Mouse (Mus musculus) cerebellum, adult 9-11 months (tissue): ENCODE results near the gene Slc18b1.
"Not testable (repeated sequence)": the region's sequence is repeated elsewhere in the genome, so short reads cannot be mapped to it uniquely, and the experiment has no call there.

Experiments used
- DNase-seq: peaks from one replicate; pipeline ENCODE4 v3.0.0; 2022

Gene Slc18b1

GRCm38 (mm10) chr10:23796551-23797503 is at the start of gene Slc18b1:
Gene Slc18b1, plus strand, starts transcription at chr10:23796986.
- DNase-seq = peak; percentile 35

DNA sequence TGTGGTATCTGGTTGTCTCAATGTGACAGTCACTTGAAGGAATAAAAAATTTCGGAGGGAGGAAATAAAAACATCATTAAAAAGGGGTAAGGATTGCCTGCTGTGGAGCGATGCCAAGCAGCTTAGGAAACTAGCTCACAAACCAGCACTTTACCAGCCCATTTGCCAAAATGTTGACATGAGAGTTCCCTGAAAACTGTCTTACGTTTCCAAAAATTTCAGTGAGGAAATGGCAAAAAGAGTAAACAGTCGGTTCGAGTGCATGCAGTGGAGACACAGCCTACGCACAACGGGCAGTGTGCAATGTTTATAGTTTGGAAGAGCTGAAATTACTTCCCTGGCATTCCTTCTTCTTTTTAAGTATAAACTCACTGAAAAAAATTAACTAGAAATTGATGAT is 42.6 kb upstream of the Slc18b1 start:
- DNase-seq = no peak

GRCm38 (mm10) chr10:23777288-23777945 is 19.4 kb upstream of the Slc18b1 start:
- no peak for DNase-seq

- DNase-seq = no peak
Observed at GRCm38 (mm10) chr10:23780539-23781275, 16.1 kb upstream of the Slc18b1 start.

DNA sequence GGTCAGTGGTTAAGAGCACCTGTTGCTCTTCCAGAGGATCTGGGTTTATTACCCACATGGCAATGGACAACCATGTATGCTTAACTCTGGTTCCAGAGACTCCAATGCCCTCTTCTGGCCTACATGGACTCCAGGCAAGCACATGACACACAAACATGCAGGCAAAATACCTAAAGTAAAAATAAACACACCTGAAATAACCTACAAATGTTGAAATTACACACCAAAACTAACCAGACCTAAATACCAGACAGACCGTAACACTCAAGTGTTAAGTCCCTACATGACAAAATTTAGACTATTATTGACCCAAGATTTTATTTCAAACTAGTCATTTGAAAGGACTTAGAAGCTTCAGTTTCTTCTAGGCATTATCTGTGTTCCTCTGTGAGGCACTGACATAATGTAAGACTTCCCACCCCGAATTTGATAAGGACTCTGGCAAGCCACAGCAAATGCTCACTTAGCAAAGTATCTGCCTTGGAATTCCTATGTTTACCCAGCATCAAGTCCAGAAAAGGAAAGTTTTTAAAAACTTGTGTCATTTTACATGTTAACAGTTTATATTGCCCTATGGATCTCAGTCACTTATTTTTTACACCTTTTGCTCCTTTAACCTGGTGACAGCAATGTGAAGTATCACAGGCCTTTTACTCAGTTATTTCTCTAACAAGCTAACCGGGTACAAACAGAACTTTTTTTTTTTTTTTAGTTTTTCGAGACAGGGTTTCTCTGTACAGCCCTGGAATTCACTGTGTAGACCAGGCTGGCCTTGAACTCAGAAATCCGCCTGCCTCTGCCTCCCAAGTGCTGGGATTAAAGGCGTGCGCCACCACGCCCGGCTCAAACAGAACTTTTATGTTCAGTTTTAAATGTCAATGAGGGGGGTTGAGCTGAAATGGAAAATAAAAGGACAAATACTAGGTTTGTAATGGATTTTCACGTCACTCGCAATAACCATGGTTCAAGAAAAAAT is 14.7 kb upstream of the Slc18b1 start:
- DNase-seq = no peak

DNA sequence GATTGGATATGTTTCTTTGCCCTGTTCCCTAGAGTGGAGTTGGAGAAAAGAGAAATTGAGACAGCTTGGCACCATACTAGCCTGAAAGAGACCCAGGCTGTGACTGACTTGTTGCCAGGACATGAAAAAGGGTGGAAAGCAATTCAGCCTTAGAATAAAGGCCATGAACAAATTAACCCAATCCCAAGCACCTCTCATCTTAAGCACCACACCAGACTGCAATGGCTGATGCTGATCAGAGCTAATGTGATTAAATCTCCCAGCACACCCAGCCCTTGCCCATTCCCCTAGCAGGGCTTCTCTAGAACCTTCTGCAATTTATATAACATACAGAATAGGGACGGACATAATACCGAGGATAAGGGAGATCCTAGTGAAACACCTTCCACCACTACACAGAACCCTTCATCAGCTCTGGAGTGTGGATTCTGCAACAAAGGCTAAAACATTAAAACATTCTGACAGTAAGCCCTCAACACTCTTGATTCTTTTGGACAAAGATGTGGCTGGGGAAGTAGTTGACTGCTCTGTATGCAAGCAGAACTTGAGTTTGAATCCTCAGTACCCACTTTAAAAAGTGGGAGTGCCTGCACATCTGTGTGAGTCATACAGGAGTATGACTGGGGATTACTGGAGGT is 13.8 kb upstream of the Slc18b1 start:
- no peak for DNase-seq

DNA sequence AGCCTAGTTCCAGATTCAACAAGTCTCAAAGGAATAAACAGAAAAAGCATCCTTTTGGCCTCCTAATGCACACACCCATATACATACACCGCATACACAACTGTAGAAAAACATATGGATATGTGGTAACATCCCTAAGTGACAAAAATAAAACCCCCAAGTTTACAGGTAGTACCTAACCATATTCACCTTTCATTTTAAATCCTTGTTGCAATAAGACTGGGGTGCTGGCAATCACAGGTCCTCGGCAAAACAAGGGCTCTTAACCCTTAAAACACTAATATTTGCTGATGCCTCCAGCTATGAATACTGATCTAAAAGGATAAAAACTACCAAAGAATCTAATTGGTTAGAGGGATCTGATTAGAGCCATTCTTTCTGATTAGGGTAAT is 13.3 kb upstream of the Slc18b1 start:
- no peak for DNase-seq

DNA sequence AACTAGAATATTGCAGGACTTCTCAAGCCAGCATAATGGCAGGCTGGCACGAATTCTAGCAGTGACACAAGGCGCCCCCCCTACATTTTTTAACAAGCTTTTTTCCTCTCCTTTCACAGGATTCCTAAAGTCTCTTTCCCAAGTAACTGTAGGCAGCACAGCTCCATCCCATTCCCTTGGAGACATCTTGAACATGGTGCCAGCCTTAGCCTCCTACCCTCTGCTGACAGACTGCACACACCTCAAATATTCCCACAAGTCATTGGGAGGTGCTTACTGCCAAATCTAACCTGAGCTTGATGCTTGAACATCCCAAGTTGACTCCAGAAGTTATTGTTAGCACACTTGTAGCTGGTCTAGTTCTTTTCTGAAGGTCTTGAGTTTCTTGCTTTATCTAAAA is 12.7 kb upstream of the Slc18b1 start:
- DNase-seq = no peak

- DNase-seq = not testable (repeated sequence)
Observed at GRCm38 (mm10) chr10:23785599-23785998, 11.2 kb upstream of the Slc18b1 start.

GRCm38 (mm10) chr10:23786040-23786439 is 10.7 kb upstream of the Slc18b1 start:
- DNase-seq = no peak

GRCm38 (mm10) chr10:23786631-23787038 is 10.2 kb upstream of the Slc18b1 start:
- DNase-seq = not testable (repeated sequence)

GRCm38 (mm10) chr10:23787062-23787821 is 9.5 kb upstream of the Slc18b1 start, which contains the start of gene Rps12:
Gene Rps12, minus strand, starts transcription at chr10:23787275.
- DNase-seq = peak; percentile 99

- DNase-seq = no peak
Observed at GRCm38 (mm10) chr10:23788056-23788600, 8.7 kb upstream of the Slc18b1 start.

GRCm38 (mm10) chr10:23795871-23796520 is 790 bp upstream of the Slc18b1 start:
- no peak for DNase-seq

DNA sequence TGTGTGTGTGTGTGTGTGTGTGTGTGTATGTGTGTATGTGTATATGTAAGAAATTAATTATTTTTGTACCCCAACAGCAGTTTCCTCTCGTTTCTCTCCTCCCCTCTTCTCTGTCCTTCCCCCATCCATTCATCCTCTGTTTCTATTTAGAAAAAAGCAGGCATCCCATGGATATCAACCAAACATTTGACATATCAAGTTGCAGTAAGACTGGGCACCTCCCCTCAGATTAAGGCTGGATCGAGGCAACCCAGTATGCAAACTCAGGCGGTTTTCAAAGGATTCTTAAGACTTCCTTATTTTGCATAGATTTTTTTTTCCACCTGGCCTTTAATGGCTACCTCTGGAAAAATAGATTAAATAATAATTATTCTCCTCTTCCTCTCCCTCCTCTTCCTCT is 820 bp downstream of the Slc18b1 start:
- DNase-seq = no peak

GRCm38 (mm10) chr10:23798142-23798541 is 1.4 kb downstream of the Slc18b1 start:
- no peak for DNase-seq

GRCm38 (mm10) chr10:23799933-23800332 is 3.1 kb downstream of the Slc18b1 start:
- no peak for DNase-seq

DNA sequence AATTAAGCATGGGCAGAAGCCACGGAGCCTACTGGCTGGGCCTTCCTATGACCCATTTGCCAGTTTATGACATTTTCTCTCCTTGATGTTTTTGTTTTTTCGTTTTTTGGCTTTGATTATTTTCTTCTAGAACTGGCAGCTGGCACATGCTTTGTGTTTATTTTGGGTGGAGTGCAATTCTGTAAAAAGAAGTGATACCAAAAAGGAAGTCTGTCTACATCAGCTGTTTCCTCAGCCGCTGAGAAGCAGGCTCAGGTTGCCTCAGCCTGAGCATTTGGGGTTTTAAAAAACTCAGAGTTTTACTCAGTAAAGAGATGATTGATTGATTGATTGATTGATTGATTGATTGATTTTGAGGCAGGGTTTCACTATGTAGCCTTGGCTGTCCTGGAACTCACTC is 6.1 kb downstream of the Slc18b1 start:
- DNase-seq = no peak

DNA sequence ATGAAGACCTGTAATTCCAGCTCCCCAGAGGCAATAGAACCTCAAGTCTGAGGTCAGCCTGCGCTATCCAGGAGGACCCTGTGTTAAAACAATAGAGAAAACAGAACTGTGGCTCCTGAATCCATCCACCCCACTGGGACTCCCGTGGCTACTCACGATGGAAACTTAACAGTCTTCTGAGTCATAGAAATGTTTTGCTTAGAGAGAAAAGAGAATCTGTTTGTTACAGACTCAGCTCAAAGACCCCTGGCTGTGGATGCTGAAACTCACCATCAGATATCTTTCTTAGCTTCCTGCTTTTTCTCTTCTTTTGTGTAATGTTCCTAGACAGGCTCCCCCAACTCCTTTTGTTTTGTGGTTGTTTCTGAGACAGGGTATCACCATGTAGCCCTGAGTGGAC is 7.9 kb downstream of the Slc18b1 start:
- no peak for DNase-seq

- DNase-seq = no peak
Observed at GRCm38 (mm10) chr10:23806201-23806600, 9.4 kb downstream of the Slc18b1 start.
